Mouse (Mus musculus): ENCODE data around the gene Btn2a2. TPM values are rescaled to one million over a fixed set of nuclear protein-coding genes. Genes with fewer than 3 reads are reported as not detected.

The Btn2a2 gene
- polyA plus RNA-seq, 1 experiment = not detected

GRCm38 (mm10) chr13:23497656-23498321 lies 9.1 kb upstream of the Btn2a2 start:
- H3K36me3 ChIP-seq (ENCODE audit: control insufficient read depth, insufficient read depth, low read length) = no peaks in the 10 kb centered on the region
- no peak overlapping the region for H3K4me3 ChIP-seq (ENCODE audit: extremely low read depth, insufficient read depth, insufficient read length)
- WGBS = 62% methylated on average over 19 of the region's 19 CpGs
- no peak for DNase-seq (ENCODE audit: low read depth in 1 of 2, low spot score in 2 of 2)
- no peak for TF ChIP-seq CTCF (IDR thresholded peaks at IDR 0.05; ENCODE audit: extremely low read depth, insufficient read depth, insufficient read length, insufficient replicate concordance)
- no peak for TF ChIP-seq POLR2A (IDR thresholded peaks at IDR 0.05; ENCODE audit: low read depth, low read length)
- H3K27me3 ChIP-seq (ENCODE audit: control insufficient read depth, insufficient read depth, low read length) = no peaks in the 10 kb centered on the region
- no peak overlapping the region for H3K27ac ChIP-seq (ENCODE audit: insufficient read depth, low read length)
- no peaks in the 10 kb centered on the region for H3K4me1 ChIP-seq (ENCODE audit: control insufficient read depth, insufficient read depth, insufficient read length)

GRCm38 (mm10) chr13:23495526-23495925 lies 6.9 kb upstream of the Btn2a2 start:
- Histone ChIP-seq H3K27me3 (ENCODE audit: control insufficient read depth, insufficient read depth, low read length) (no peaks in the 10 kb centered on the region), H3K27ac (ENCODE audit: insufficient read depth, low read length) (no peak overlapping the region), H3K4me1 (ENCODE audit: control insufficient read depth, insufficient read depth, insufficient read length) (no peaks in the 10 kb centered on the region), H3K36me3 (ENCODE audit: control insufficient read depth, insufficient read depth, low read length) (no peaks in the 10 kb centered on the region), H3K4me3 (ENCODE audit: extremely low read depth, insufficient read depth, insufficient read length) (no peak overlapping the region)
- WGBS = 89% methylated on average over 6 of the region's 6 CpGs
- TF ChIP-seq CTCF (IDR thresholded peaks at IDR 0.05; ENCODE audit: extremely low read depth, insufficient read depth, insufficient read length, insufficient replicate concordance) (no peak), POLR2A (IDR thresholded peaks at IDR 0.05; ENCODE audit: low read depth, low read length) (no peak)
- DNase-seq (ENCODE audit: low read depth in 1 of 2, low spot score in 2 of 2) = no peak

GRCm38 (mm10) chr13:23491990-23492389 lies 3.3 kb upstream of the Btn2a2 start:
- H3K4me3 ChIP-seq (ENCODE audit: extremely low read depth, insufficient read depth, insufficient read length) = no peak overlapping the region; the same call in 1 of the 2 replicates
- WGBS = 30% methylated on average over 14 of the region's 14 CpGs
- no peaks in the 10 kb centered on the region for H3K27me3 ChIP-seq (ENCODE audit: control insufficient read depth, insufficient read depth, low read length)
- DNase-seq (ENCODE audit: low read depth in 1 of 2, low spot score in 2 of 2) = no peak
- no peak overlapping the region for H3K27ac ChIP-seq (ENCODE audit: insufficient read depth, low read length)
- no peaks in the 10 kb centered on the region for H3K36me3 ChIP-seq (ENCODE audit: control insufficient read depth, insufficient read depth, low read length)
- H3K4me1 ChIP-seq (ENCODE audit: control insufficient read depth, insufficient read depth, insufficient read length) = peaks cover 7% of the 10 kb centered on the region; the same call in 1 of the 2 replicates
- no peak for TF ChIP-seq POLR2A (IDR thresholded peaks at IDR 0.05; ENCODE audit: low read depth, low read length)
- TF ChIP-seq CTCF (IDR thresholded peaks at IDR 0.05; ENCODE audit: extremely low read depth, insufficient read depth, insufficient read length, insufficient replicate concordance) = no peak

- no peaks in the 10 kb centered on the region for H3K27me3 ChIP-seq (ENCODE audit: control insufficient read depth, insufficient read depth, low read length)
- TF ChIP-seq CTCF (IDR thresholded peaks at IDR 0.05; ENCODE audit: extremely low read depth, insufficient read depth, insufficient read length, insufficient replicate concordance) (no peak), POLR2A (IDR thresholded peaks at IDR 0.05; ENCODE audit: low read depth, low read length) (no peak)
- WGBS = 55% methylated on average over 1 of the region's 1 CpGs
- H3K36me3 ChIP-seq (ENCODE audit: control insufficient read depth, insufficient read depth, low read length) = no peaks in the 10 kb centered on the region
- peaks cover 7% of the 10 kb centered on the region; the same call in 1 of the 2 replicates for H3K4me1 ChIP-seq (ENCODE audit: control insufficient read depth, insufficient read depth, insufficient read length)
- H3K27ac ChIP-seq (ENCODE audit: insufficient read depth, low read length) = no peak overlapping the region
- H3K4me3 ChIP-seq (ENCODE audit: extremely low read depth, insufficient read depth, insufficient read length) = no peak overlapping the region
- no peak for DNase-seq (ENCODE audit: low read depth in 1 of 2, low spot score in 2 of 2)
These were observed 2.6 kb upstream of the Btn2a2 start for GRCm38 (mm10) chr13:23491263-23491662.

GRCm38 (mm10) chr13:23490863-23491262 lies 2.2 kb upstream of the Btn2a2 start:
- H3K27me3 ChIP-seq (ENCODE audit: control insufficient read depth, insufficient read depth, low read length) = no peaks in the 10 kb centered on the region
- no peak overlapping the region for H3K4me3 ChIP-seq (ENCODE audit: extremely low read depth, insufficient read depth, insufficient read length)
- WGBS = 72% methylated on average over 1 of the region's 1 CpGs
- no peak for TF ChIP-seq CTCF (IDR thresholded peaks at IDR 0.05; ENCODE audit: extremely low read depth, insufficient read depth, insufficient read length, insufficient replicate concordance)
- no peak for TF ChIP-seq POLR2A (IDR thresholded peaks at IDR 0.05; ENCODE audit: low read depth, low read length)
- H3K36me3 ChIP-seq (ENCODE audit: control insufficient read depth, insufficient read depth, low read length) = no peaks in the 10 kb centered on the region
- H3K27ac ChIP-seq (ENCODE audit: insufficient read depth, low read length) = no peak overlapping the region
- peaks cover 7% of the 10 kb centered on the region; the same call in 1 of the 2 replicates for H3K4me1 ChIP-seq (ENCODE audit: control insufficient read depth, insufficient read depth, insufficient read length)
- no peak for DNase-seq (ENCODE audit: low read depth in 1 of 2, low spot score in 2 of 2)

DNA sequence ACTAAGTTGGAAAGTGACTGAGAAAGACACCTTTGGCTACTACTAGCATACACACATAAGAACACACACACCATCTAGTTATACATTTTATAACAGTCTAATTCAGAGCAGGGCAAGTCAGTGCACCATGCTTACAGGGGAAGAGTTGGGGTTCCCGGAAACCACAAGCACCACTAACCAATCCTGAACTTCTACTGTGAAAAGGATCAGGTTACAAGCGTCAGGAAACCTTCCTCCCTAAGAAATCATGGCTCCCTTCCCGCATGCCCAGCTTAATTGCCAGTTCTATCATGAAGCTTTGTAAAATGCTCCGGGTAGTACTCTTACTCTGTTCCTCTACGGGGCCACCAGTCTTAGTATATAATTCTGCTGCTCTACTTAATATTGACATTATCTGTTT lies 3.4 kb downstream of the Btn2a2 start:
- Histone ChIP-seq H3K27me3 (ENCODE audit: control insufficient read depth, insufficient read depth, low read length) (no peaks in the 10 kb centered on the region), H3K4me1 (ENCODE audit: control insufficient read depth, insufficient read depth, insufficient read length) (peaks cover 7% of the 10 kb centered on the region; the same call in 1 of the 2 replicates), H3K36me3 (ENCODE audit: control insufficient read depth, insufficient read depth, low read length) (no peaks in the 10 kb centered on the region), H3K27ac (ENCODE audit: insufficient read depth, low read length) (no peak overlapping the region), H3K4me3 (ENCODE audit: extremely low read depth, insufficient read depth, insufficient read length) (no peak overlapping the region)
- WGBS = 38% methylated on average over 5 of the region's 5 CpGs
- no peak for TF ChIP-seq CTCF (IDR thresholded peaks at IDR 0.05; ENCODE audit: extremely low read depth, insufficient read depth, insufficient read length, insufficient replicate concordance)
- TF ChIP-seq POLR2A (IDR thresholded peaks at IDR 0.05; ENCODE audit: low read depth, low read length) = no peak
- DNase-seq (ENCODE audit: low read depth in 1 of 2, low spot score in 2 of 2) = no peak

DNA sequence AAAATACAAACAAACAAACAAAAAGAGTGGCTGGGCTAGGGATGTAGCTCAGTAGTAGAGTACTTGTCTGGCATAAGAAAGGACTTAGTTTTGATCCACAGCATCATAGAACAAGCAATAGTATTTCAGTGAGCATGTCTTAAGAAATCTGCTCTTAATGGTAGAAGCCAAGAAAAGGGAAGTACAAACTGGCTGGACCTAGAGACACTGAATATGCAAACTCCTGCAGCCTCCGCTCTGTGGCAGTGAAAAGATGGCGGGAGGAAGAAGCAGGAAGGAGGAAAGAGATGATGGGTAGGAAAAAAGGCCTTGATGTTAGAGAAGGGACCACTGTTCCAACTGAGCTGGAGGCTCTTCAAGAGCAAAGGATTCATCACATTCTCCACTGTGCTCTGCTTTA lies 5.5 kb downstream of the Btn2a2 start:
- H3K4me1 ChIP-seq (ENCODE audit: control insufficient read depth, insufficient read depth, insufficient read length) = peaks cover 2% of the 10 kb centered on the region; the same call in 1 of the 2 replicates
- H3K27me3 ChIP-seq (ENCODE audit: control insufficient read depth, insufficient read depth, low read length) = no peaks in the 10 kb centered on the region
- WGBS = 78% methylated on average over 2 of the region's 2 CpGs
- no peak overlapping the region for H3K27ac ChIP-seq (ENCODE audit: insufficient read depth, low read length)
- H3K36me3 ChIP-seq (ENCODE audit: control insufficient read depth, insufficient read depth, low read length) = no peaks in the 10 kb centered on the region
- no peak overlapping the region for H3K4me3 ChIP-seq (ENCODE audit: extremely low read depth, insufficient read depth, insufficient read length)
- DNase-seq (ENCODE audit: low read depth in 1 of 2, low spot score in 2 of 2) = no peak
- TF ChIP-seq POLR2A (IDR thresholded peaks at IDR 0.05; ENCODE audit: low read depth, low read length) (no peak), CTCF (IDR thresholded peaks at IDR 0.05; ENCODE audit: extremely low read depth, insufficient read depth, insufficient read length, insufficient replicate concordance) (no peak)

Measured in spleen, adult 2 months (tissue).